Mouse (Mus musculus) telencephalon, adult 2 months (tissue): ENCODE data around the gene Olfr477.
"Not testable (repeated sequence)": the region's sequence is repeated elsewhere in the genome, so short reads cannot be mapped to it uniquely, and the experiment has no call there.

Experiments used
- DNase-seq: peaks from one replicate; pipeline ENCODE4 v3.0.0-alpha.2; 2011; ENCODE audit warnings: low read depth, low spot score

The Olfr477 gene

GRCm38 (mm10) chr7:107986393-107986792, at the start of gene Olfr477:
Gene Olfr477 (plus strand): TSS chr7:107986693.
- DNase-seq: no peak

GRCm38 (mm10) chr7:107952539-107952938, 34.0 kb upstream of the Olfr477 start:
- DNase-seq: not testable (repeated sequence)

- no peak for DNase-seq
These were observed 32.1 kb upstream of the Olfr477 start, which contains the start of gene Olfr474 for GRCm38 (mm10) chr7:107954343-107954742. Gene Olfr474 (plus strand): TSS chr7:107954643.

- DNase-seq: no peak
These were observed 22.0 kb upstream of the Olfr477 start, which contains the start of gene Olfr476 for GRCm38 (mm10) chr7:107964503-107964902. Gene Olfr476 (plus strand): TSS chr7:107964803.

- DNase-seq: not testable (repeated sequence)
These were observed 27.8 kb downstream of the Olfr477 start for GRCm38 (mm10) chr7:108014256-108014655.

- DNase-seq: no peak
These were observed 47.4 kb downstream of the Olfr477 start, which contains the start of gene Olfr478 for GRCm38 (mm10) chr7:108033889-108034288. Gene Olfr478 (minus strand): TSS chr7:108033989.
